Mouse (Mus musculus): ENCODE results near the gene Prss28.

- TF ChIP-seq POLR2A (IDR thresholded peaks at IDR 0.05; ENCODE audit: borderline replicate concordance, extremely low read depth, insufficient read depth, insufficient read length, poor library complexity, severe bottlenecking) (no peak), CTCF (IDR thresholded peaks at IDR 0.05; ENCODE audit: borderline replicate concordance, extremely low read depth, insufficient read depth, insufficient read length) (no peak)
These were observed 26.3 kb upstream of the Prss28 start for GRCm38 (mm10) chr17:25282133-25282532.

Data from brain, embryonic 14.5 days (tissue).